Mouse (Mus musculus): ENCODE measurements around the gene Cfap69. TPM values are rescaled to one million over a fixed set of nuclear protein-coding genes. Genes with fewer than 3 reads are reported as not detected.

Cfap69 gene
- polyA plus RNA-seq (2015; fragmentation: Nextera tagmentation; extraction: Ambion mirVana), result 0.19 and 0.70 TPM in 2 replicates

- WGBS (ENCODE audit: insufficient replicate concordance), result 2% methylated on average over 48 of the region's 48 CpGs
- ATAC-seq (ENCODE audit: low read depth), result peak; percentile 69; the same call in 1 of the 2 replicates
- Histone ChIP-seq H3K36me3 (ENCODE audit: control insufficient read depth, insufficient read depth) (no peaks in the 10 kb centered on the region), H3K4me1 (ENCODE audit: control insufficient read depth, low read depth, low read length) (no peaks in the 10 kb centered on the region), H3K9me3 (replicated peaks; ENCODE audit: control insufficient read depth, low read length) (no peaks in the 10 kb centered on the region), H3K27ac (ENCODE audit: low read length) (no peak within 1 kb of the TSS), H3K4me3 (ENCODE audit: low read depth, low read length) (peak within 1 kb of the TSS; percentile 59), H3K4me2 (ENCODE audit: low read depth, low read length) (peak within 1 kb of the TSS; percentile 75), H3K9ac (ENCODE audit: low read depth, low read length) (no peak within 1 kb of the TSS; the same call in 1 of the 2 replicates), H3K27me3 (ENCODE audit: control insufficient read depth, insufficient read depth, low read depth, low read length) (peaks cover 13% of the 10 kb centered on the region)
These were observed at the start of gene Cfap69 for GRCm38 (mm10) chr5:5663655-5664370. Cfap69 (minus strand) TSS chr5:5664239.

GRCm38 (mm10) chr5:5711032-5711431 lies 47.0 kb upstream of the Cfap69 start:
- Histone ChIP-seq H3K27me3 (ENCODE audit: control insufficient read depth, insufficient read depth, low read depth, low read length) (no peaks in the 10 kb centered on the region), H3K4me3 (ENCODE audit: low read depth, low read length) (no peak overlapping the region), H3K27ac (ENCODE audit: low read length) (no peak overlapping the region), H3K9me3 (replicated peaks; ENCODE audit: control insufficient read depth, low read length) (no peaks in the 10 kb centered on the region), H3K9ac (ENCODE audit: low read depth, low read length) (no peak overlapping the region), H3K4me1 (ENCODE audit: control insufficient read depth, low read depth, low read length) (no peaks in the 10 kb centered on the region), H3K36me3 (ENCODE audit: control insufficient read depth, insufficient read depth) (no peaks in the 10 kb centered on the region), H3K4me2 (ENCODE audit: low read depth, low read length) (no peak overlapping the region)
- WGBS (ENCODE audit: insufficient replicate concordance), result 55% methylated on average over 4 of the region's 4 CpGs
- ATAC-seq (ENCODE audit: low read depth), result no peak

GRCm38 (mm10) chr5:5707341-5708278 lies 43.6 kb upstream of the Cfap69 start:
- ATAC-seq (ENCODE audit: low read depth), result no peak
- H3K27me3 ChIP-seq (ENCODE audit: control insufficient read depth, insufficient read depth, low read depth, low read length), result no peaks in the 10 kb centered on the region
- no peaks in the 10 kb centered on the region for H3K36me3 ChIP-seq (ENCODE audit: control insufficient read depth, insufficient read depth)
- H3K4me2 ChIP-seq (ENCODE audit: low read depth, low read length), result no peak overlapping the region
- no peak overlapping the region for H3K4me3 ChIP-seq (ENCODE audit: low read depth, low read length)
- 61% methylated on average over 13 of the region's 13 CpGs for WGBS (ENCODE audit: insufficient replicate concordance)
- H3K9me3 ChIP-seq (replicated peaks; ENCODE audit: control insufficient read depth, low read length), result no peaks in the 10 kb centered on the region
- no peaks in the 10 kb centered on the region for H3K4me1 ChIP-seq (ENCODE audit: control insufficient read depth, low read depth, low read length)
- H3K27ac ChIP-seq (ENCODE audit: low read length), result no peak overlapping the region
- no peak overlapping the region for H3K9ac ChIP-seq (ENCODE audit: low read depth, low read length)

GRCm38 (mm10) chr5:5705019-5705418 lies 41.0 kb upstream of the Cfap69 start:
- no peak overlapping the region for H3K9ac ChIP-seq (ENCODE audit: low read depth, low read length)
- 23% methylated on average over 2 of the region's 2 CpGs for WGBS (ENCODE audit: insufficient replicate concordance)
- H3K9me3 ChIP-seq (replicated peaks; ENCODE audit: control insufficient read depth, low read length), result no peaks in the 10 kb centered on the region
- H3K36me3 ChIP-seq (ENCODE audit: control insufficient read depth, insufficient read depth), result no peaks in the 10 kb centered on the region
- H3K27ac ChIP-seq (ENCODE audit: low read length), result no peak overlapping the region
- no peaks in the 10 kb centered on the region for H3K4me1 ChIP-seq (ENCODE audit: control insufficient read depth, low read depth, low read length)
- ATAC-seq (ENCODE audit: low read depth), result no peak
- H3K4me3 ChIP-seq (ENCODE audit: low read depth, low read length), result no peak overlapping the region
- H3K27me3 ChIP-seq (ENCODE audit: control insufficient read depth, insufficient read depth, low read depth, low read length), result no peaks in the 10 kb centered on the region
- no peak overlapping the region for H3K4me2 ChIP-seq (ENCODE audit: low read depth, low read length)

GRCm38 (mm10) chr5:5700386-5700785 lies 36.3 kb upstream of the Cfap69 start:
- Histone ChIP-seq H3K36me3 (ENCODE audit: control insufficient read depth, insufficient read depth) (no peaks in the 10 kb centered on the region), H3K4me1 (ENCODE audit: control insufficient read depth, low read depth, low read length) (no peaks in the 10 kb centered on the region), H3K27ac (ENCODE audit: low read length) (no peak overlapping the region), H3K4me3 (ENCODE audit: low read depth, low read length) (no peak overlapping the region), H3K4me2 (ENCODE audit: low read depth, low read length) (no peak overlapping the region), H3K9ac (ENCODE audit: low read depth, low read length) (no peak overlapping the region), H3K27me3 (ENCODE audit: control insufficient read depth, insufficient read depth, low read depth, low read length) (no peaks in the 10 kb centered on the region), H3K9me3 (replicated peaks; ENCODE audit: control insufficient read depth, low read length) (no peaks in the 10 kb centered on the region)
- WGBS (ENCODE audit: insufficient replicate concordance), result 48% methylated on average over 2 of the region's 2 CpGs
- ATAC-seq (ENCODE audit: low read depth), result no peak

GRCm38 (mm10) chr5:5698830-5699229 lies 34.8 kb upstream of the Cfap69 start:
- Histone ChIP-seq H3K9ac (ENCODE audit: low read depth, low read length) (no peak overlapping the region), H3K4me1 (ENCODE audit: control insufficient read depth, low read depth, low read length) (no peaks in the 10 kb centered on the region), H3K4me3 (ENCODE audit: low read depth, low read length) (no peak overlapping the region), H3K36me3 (ENCODE audit: control insufficient read depth, insufficient read depth) (no peaks in the 10 kb centered on the region), H3K4me2 (ENCODE audit: low read depth, low read length) (no peak overlapping the region), H3K27me3 (ENCODE audit: control insufficient read depth, insufficient read depth, low read depth, low read length) (peaks cover 6% of the 10 kb centered on the region), H3K9me3 (replicated peaks; ENCODE audit: control insufficient read depth, low read length) (no peaks in the 10 kb centered on the region), H3K27ac (ENCODE audit: low read length) (no peak overlapping the region)
- 31% methylated on average over 3 of the region's 3 CpGs for WGBS (ENCODE audit: insufficient replicate concordance)
- ATAC-seq (ENCODE audit: low read depth), result no peak

GRCm38 (mm10) chr5:5695401-5695942 lies 31.4 kb upstream of the Cfap69 start:
- no peaks in the 10 kb centered on the region for H3K36me3 ChIP-seq (ENCODE audit: control insufficient read depth, insufficient read depth)
- H3K9me3 ChIP-seq (replicated peaks; ENCODE audit: control insufficient read depth, low read length), result no peaks in the 10 kb centered on the region
- H3K4me3 ChIP-seq (ENCODE audit: low read depth, low read length), result no peak overlapping the region
- no peak overlapping the region for H3K9ac ChIP-seq (ENCODE audit: low read depth, low read length)
- WGBS (ENCODE audit: insufficient replicate concordance), result 74% methylated on average over 5 of the region's 5 CpGs
- no peaks in the 10 kb centered on the region for H3K4me1 ChIP-seq (ENCODE audit: control insufficient read depth, low read depth, low read length)
- H3K4me2 ChIP-seq (ENCODE audit: low read depth, low read length), result no peak overlapping the region
- H3K27me3 ChIP-seq (ENCODE audit: control insufficient read depth, insufficient read depth, low read depth, low read length), result peaks cover 13% of the 10 kb centered on the region
- ATAC-seq (ENCODE audit: low read depth), result no peak
- H3K27ac ChIP-seq (ENCODE audit: low read length), result no peak overlapping the region

GRCm38 (mm10) chr5:5693956-5694653 lies 30.1 kb upstream of the Cfap69 start, which contains the start of gene Steap2:
Steap2 (minus strand) TSS chr5:5694578.
- Histone ChIP-seq H3K27ac (ENCODE audit: low read length) (peak within 1 kb of the TSS; percentile 77), H3K36me3 (ENCODE audit: control insufficient read depth, insufficient read depth) (no peaks in the 10 kb centered on the region), H3K27me3 (ENCODE audit: control insufficient read depth, insufficient read depth, low read depth, low read length) (peaks cover 13% of the 10 kb centered on the region), H3K9me3 (replicated peaks; ENCODE audit: control insufficient read depth, low read length) (no peaks in the 10 kb centered on the region), H3K4me1 (ENCODE audit: control insufficient read depth, low read depth, low read length) (no peaks in the 10 kb centered on the region), H3K9ac (ENCODE audit: low read depth, low read length) (peak within 1 kb of the TSS; percentile 57), H3K4me3 (ENCODE audit: low read depth, low read length) (peak within 1 kb of the TSS; percentile 62), H3K4me2 (ENCODE audit: low read depth, low read length) (peak within 1 kb of the TSS; percentile 46)
- WGBS (ENCODE audit: insufficient replicate concordance), result 2% methylated on average over 54 of the region's 66 CpGs
- ATAC-seq (ENCODE audit: low read depth), result peak; percentile 85
